Comparison of ENCODE assay signal across 14 mouse cellular contexts in genomic region chr11:5176685-5177084, GRCm38 (mm10). TPM values are rescaled to one million over a fixed set of nuclear protein-coding genes. Genes with fewer than 3 reads are reported as not detected.
DNase-seq lines count a peak whose midpoint lies in the region; ATAC-seq and TF ChIP-seq lines count a peak whose summit lies in the region.
"Had no signal": no experiment of that assay in that cellular context is flagged by ENCODE, and none has a peak within 500 bp of the region (broad histone marks: within the 10 kb centered on the region; RNA-seq: fewer than 3 reads in every experiment).

No protein-coding gene starts in this region.

- H3K36me3 ChIP-seq in hindbrain, embryonic 11.5 days (ENCODE audit: control insufficient read depth, insufficient read depth, low read length), result no peaks in the 10 kb centered on the region
- H3K36me3 ChIP-seq in hindbrain, embryonic 13.5 days, result no peaks in the 10 kb centered on the region
- H3K36me3 ChIP-seq in thymus, adult 2 months (ENCODE audit: control insufficient read depth, insufficient read depth, low read length), result no peaks in the 10 kb centered on the region
- H3K36me3 ChIP-seq: intestine, embryonic 15.5 days; limb, embryonic 15.5 days had no signal

- no peaks in the 10 kb centered on the region for H3K4me1 ChIP-seq in hindbrain, embryonic 11.5 days (replicated peaks; ENCODE audit: control insufficient read depth, insufficient read depth, low read length)
- peaks cover 22% of the 10 kb centered on the region for H3K4me1 ChIP-seq in hindbrain, embryonic 13.5 days (replicated peaks)
- H3K4me1 ChIP-seq in thymus, adult 2 months (replicated peaks; ENCODE audit: control insufficient read depth, insufficient read depth, low read length), result peaks cover 81% of the 10 kb centered on the region

- DNase-seq in hindbrain, embryonic 11.5 days (ENCODE audit: low spot score), result no peak
- DNase-seq in B cell, adult 2 months, result peak; percentile 50 to 52
- DNase-seq in T-cell, adult 2 months (ENCODE audit: low spot score), result peak; percentile 60
- peak; percentile 55 for DNase-seq in thymus, adult 2 months
- no peak for DNase-seq in frontal cortex, postnatal 36 days (ENCODE audit: low spot score in 2 of 2)
- DNase-seq in ovary, adult 18-20 months (ENCODE audit: low spot score), result no peak
- DNase-seq in right cerebral cortex, postnatal 25 days, result no peak
- DNase-seq: cerebellum, adult 8-10 months; gastrocnemius, postnatal 25 days; retina, postnatal 1 day had no signal

- TF ChIP-seq CTCF in thymus, adult 2 months (IDR thresholded peaks at IDR 0.05; ENCODE audit: borderline replicate concordance, control insufficient read depth, extremely low read depth, insufficient read depth, low read length, poor library complexity), result no peak

- no peak for ATAC-seq in hindbrain, embryonic 11.5 days (ENCODE audit: low FRiP score)
- no peak for ATAC-seq in hindbrain, embryonic 13.5 days (ENCODE audit: low FRiP score)
- ATAC-seq: intestine, embryonic 15.5 days had no signal

- no peak overlapping the region for H3K4me3 ChIP-seq in hindbrain, embryonic 11.5 days (ENCODE audit: low read depth, low read length)
- no peak overlapping the region for H3K4me3 ChIP-seq in hindbrain, embryonic 13.5 days
- no peak overlapping the region for H3K4me3 ChIP-seq in thymus, adult 2 months (ENCODE audit: control insufficient read depth, insufficient read depth, low read length)
- H3K4me3 ChIP-seq: intestine, embryonic 15.5 days; limb, embryonic 15.5 days had no signal

- WGBS in hindbrain, embryonic 11.5 days, result 80% methylated on average over 8 of the region's 8 CpGs
- 69% methylated on average over 8 of the region's 8 CpGs for WGBS in hindbrain, embryonic 13.5 days
- 31% methylated on average over 8 of the region's 8 CpGs for WGBS in thymus, adult 2 months

- TF ChIP-seq POLR2A in thymus, adult 2 months (IDR thresholded peaks at IDR 0.05; ENCODE audit: control insufficient read depth, extremely low read depth, insufficient read depth, low read length, poor library complexity), result no peak

- H3K27ac ChIP-seq in hindbrain, embryonic 11.5 days (ENCODE audit: low read depth, low read length), result 0 out of 2 replicates have a peak overlapping the region, but pooled peaks have one; percentile 6
- no peak overlapping the region for H3K27ac ChIP-seq in hindbrain, embryonic 13.5 days
- peak overlapping the region; percentile 99 for H3K27ac ChIP-seq in thymus, adult 2 months (ENCODE audit: control insufficient read depth, insufficient read depth, low read length)
- H3K27ac ChIP-seq: intestine, embryonic 15.5 days; limb, embryonic 15.5 days had no signal

- H3K4me2 ChIP-seq in hindbrain, embryonic 11.5 days (replicated peaks; ENCODE audit: low read depth, low read length), result no peak overlapping the region
- no peak overlapping the region for H3K4me2 ChIP-seq in hindbrain, embryonic 13.5 days
- H3K4me2 ChIP-seq: heart, embryonic 11.5 days; intestine, embryonic 15.5 days; limb, embryonic 15.5 days had no signal

- H3K27me3 ChIP-seq in hindbrain, embryonic 11.5 days (ENCODE audit: control insufficient read depth, insufficient read depth, low read length), result no peaks in the 10 kb centered on the region
- H3K27me3 ChIP-seq in hindbrain, embryonic 13.5 days, result no peaks in the 10 kb centered on the region
- no peaks in the 10 kb centered on the region for H3K27me3 ChIP-seq in thymus, adult 2 months (ENCODE audit: control insufficient read depth, insufficient read depth, low read length)
- H3K27me3 ChIP-seq: intestine, embryonic 15.5 days; limb, embryonic 15.5 days had no signal

- H3K9ac ChIP-seq in hindbrain, embryonic 11.5 days (ENCODE audit: low read depth, low read length), result no peak overlapping the region
- no peak overlapping the region for H3K9ac ChIP-seq in hindbrain, embryonic 13.5 days
- H3K9ac ChIP-seq: intestine, embryonic 15.5 days; limb, embryonic 15.5 days had no signal

- H3K9me3 ChIP-seq in hindbrain, embryonic 11.5 days (ENCODE audit: control insufficient read depth, low read length), result no peaks in the 10 kb centered on the region
- no peaks in the 10 kb centered on the region for H3K9me3 ChIP-seq in hindbrain, embryonic 13.5 days
- H3K9me3 ChIP-seq: intestine, embryonic 15.5 days; limb, embryonic 15.5 days had no signal

RNA-seq across cellular contexts. Expression of gene Emid1, which starts 24.6 kb away (rescaled TPM):
- 19.2 and 22.7 TPM in 2 replicates for polyA plus RNA-seq in hindbrain, embryonic 11.5 days (2014; fragmentation: Nextera tagmentation; extraction: Ambion mirVana)
- polyA plus RNA-seq in hindbrain, embryonic 13.5 days (2015; fragmentation: Nextera tagmentation; extraction: Ambion mirVana), result 13.8 and 15.9 TPM in 2 replicates
- 56.7 and 74.0 TPM in 2 replicates for polyA plus RNA-seq in thymus, adult 2 months (2012; rRNA removed)

Comparison
In these comparisons a context has a peak if more than half of its experiments do, and no peak if none do; other contexts are left out.
1. DNase-seq: peak in B cell, adult 2 months (2 of 2), T-cell, adult 2 months (single experiment) and thymus, adult 2 months (single experiment); none in hindbrain, embryonic 11.5 days (single experiment), frontal cortex, postnatal 36 days (0 of 2), ovary, adult 18-20 months (single experiment) and right cerebral cortex, postnatal 25 days (single experiment).